Mouse (Mus musculus): Measurements from ENCODE around the gene Elmo1.

Elmo1 gene

GRCm38 (mm10) chr13:20121385-20122043 lies 31.1 kb downstream of the Elmo1 start:
- DNase-seq (ENCODE audit: low spot score in 2 of 2), result no peak

GRCm38 (mm10) chr13:20123975-20124374 lies 33.6 kb downstream of the Elmo1 start:
- no peak for DNase-seq (ENCODE audit: low spot score in 2 of 2)

GRCm38 (mm10) chr13:20124965-20125364 lies 34.6 kb downstream of the Elmo1 start:
- DNase-seq (ENCODE audit: low spot score in 2 of 2), result no peak

GRCm38 (mm10) chr13:20125845-20126244 lies 35.4 kb downstream of the Elmo1 start:
- no peak for DNase-seq (ENCODE audit: low spot score in 2 of 2)

- DNase-seq (ENCODE audit: low spot score in 2 of 2), result no peak
Measured at GRCm38 (mm10) chr13:20127553-20127952, 37.2 kb downstream of the Elmo1 start.

GRCm38 (mm10) chr13:20128097-20128496 lies 37.7 kb downstream of the Elmo1 start:
- DNase-seq (ENCODE audit: low spot score in 2 of 2), result no peak

- no peak for DNase-seq (ENCODE audit: low spot score in 2 of 2)
Measured at GRCm38 (mm10) chr13:20130731-20131130, 40.3 kb downstream of the Elmo1 start.

- DNase-seq (ENCODE audit: low spot score in 2 of 2), result no peak
Measured at GRCm38 (mm10) chr13:20131322-20131997, 41.1 kb downstream of the Elmo1 start.

- DNase-seq (ENCODE audit: low spot score in 2 of 2), result no peak
Measured at GRCm38 (mm10) chr13:20131998-20132371, 41.6 kb downstream of the Elmo1 start.

- no peak for DNase-seq (ENCODE audit: low spot score in 2 of 2)
Measured at GRCm38 (mm10) chr13:20133602-20134394, 43.4 kb downstream of the Elmo1 start.

GRCm38 (mm10) chr13:20134395-20135225 lies 44.2 kb downstream of the Elmo1 start:
- DNase-seq (ENCODE audit: low spot score in 2 of 2), result no peak

- DNase-seq (ENCODE audit: low spot score in 2 of 2), result no peak
Measured at GRCm38 (mm10) chr13:20136753-20137152, 46.4 kb downstream of the Elmo1 start.

- DNase-seq (ENCODE audit: low spot score in 2 of 2), result no peak
Measured at GRCm38 (mm10) chr13:20138466-20138865, 48.1 kb downstream of the Elmo1 start.

GRCm38 (mm10) chr13:20139060-20139459 lies 48.7 kb downstream of the Elmo1 start:
- DNase-seq (ENCODE audit: low spot score in 2 of 2), result no peak

GRCm38 (mm10) chr13:20139825-20140665 lies 49.6 kb downstream of the Elmo1 start:
- no peak for DNase-seq (ENCODE audit: low spot score in 2 of 2)

GRCm38 (mm10) chr13:20142637-20143036 lies 52.2 kb downstream of the Elmo1 start:
- no peak for DNase-seq (ENCODE audit: low spot score in 2 of 2)

GRCm38 (mm10) chr13:20146848-20147247 lies 56.5 kb downstream of the Elmo1 start:
- no peak for DNase-seq (ENCODE audit: low spot score in 2 of 2)

- DNase-seq (ENCODE audit: low spot score in 2 of 2), result no peak
Measured at GRCm38 (mm10) chr13:20147736-20148135, 57.3 kb downstream of the Elmo1 start.

GRCm38 (mm10) chr13:20150130-20150835 lies 59.9 kb downstream of the Elmo1 start:
- DNase-seq (ENCODE audit: low spot score in 2 of 2), result no peak

- DNase-seq (ENCODE audit: low spot score in 2 of 2), result no peak
Measured at GRCm38 (mm10) chr13:20151302-20151978, 61.0 kb downstream of the Elmo1 start.

Data from left cerebral cortex, adult 9 months (tissue).